Mouse (Mus musculus): ENCODE data around the gene Phf5a. TPM values are rescaled to one million over a fixed set of nuclear protein-coding genes. Genes with fewer than 3 reads are reported as not detected.
"Not testable (repeated sequence)": the region's sequence is repeated elsewhere in the genome, so short reads cannot be mapped to it uniquely, and the experiment has no call there.

The Phf5a gene
- 132 and 139 TPM in 2 replicates for polyA plus RNA-seq (2015; fragmentation: Nextera tagmentation; extraction: Ambion mirVana)

DNA sequence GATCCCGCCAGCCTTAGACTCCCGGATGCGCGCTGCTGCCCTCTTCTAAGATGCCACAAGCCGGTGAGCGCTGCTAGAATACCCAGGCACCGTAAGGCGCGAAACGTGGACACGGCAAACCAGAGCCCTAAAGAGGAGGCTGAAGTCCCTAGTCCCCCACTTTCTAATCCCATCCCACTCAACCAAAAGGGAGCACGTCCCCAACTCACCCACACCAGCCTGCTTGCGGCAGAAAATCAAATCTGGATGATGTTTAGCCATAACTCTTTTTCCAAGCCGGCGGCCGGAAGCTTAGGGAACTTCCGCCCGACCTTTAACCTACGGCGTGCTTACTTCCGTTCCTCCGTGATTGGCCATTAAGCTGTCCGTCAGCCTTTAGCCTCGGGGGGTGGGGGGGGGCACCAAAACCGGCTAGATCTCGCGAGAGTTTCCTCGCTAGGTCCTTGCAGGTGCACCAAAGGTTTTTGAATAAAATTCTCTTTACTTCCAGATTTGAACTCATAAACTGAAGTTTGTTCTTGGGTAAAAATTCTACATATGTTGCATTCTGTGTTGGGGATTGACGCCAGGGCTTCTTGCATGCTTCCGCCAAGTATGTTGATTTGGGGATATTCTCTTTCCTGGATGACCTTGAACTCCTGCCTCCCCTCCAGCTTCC is at the start of gene Phf5a:
TSS of gene Phf5a (minus strand) at position 308 of the 658 bp plus-strand sequence.
- peak within 1 kb of the TSS; percentile 87 for H3K4me2 ChIP-seq
- peak within 1 kb of the TSS; percentile 95 for H3K27ac ChIP-seq
- H3K4me1 ChIP-seq (replicated peaks): peaks cover 60% of the 10 kb centered on the region
- DNase-seq (peak; percentile 72), ATAC-seq (ENCODE audit: low read depth) (peak; percentile 80)
- H3K4me3 ChIP-seq (replicated peaks): peak within 1 kb of the TSS; percentile 94
- peak within 1 kb of the TSS; percentile 88 for H3K9ac ChIP-seq
- H3K9me3 ChIP-seq (replicated peaks): no peaks in the 10 kb centered on the region
- under 1% methylated on average over 30 of the region's 30 CpGs for WGBS (ENCODE audit: insufficient replicate concordance)
- H3K36me3 ChIP-seq: peaks cover 42% of the 10 kb centered on the region
- H3K27me3 ChIP-seq: no peaks in the 10 kb centered on the region

DNA sequence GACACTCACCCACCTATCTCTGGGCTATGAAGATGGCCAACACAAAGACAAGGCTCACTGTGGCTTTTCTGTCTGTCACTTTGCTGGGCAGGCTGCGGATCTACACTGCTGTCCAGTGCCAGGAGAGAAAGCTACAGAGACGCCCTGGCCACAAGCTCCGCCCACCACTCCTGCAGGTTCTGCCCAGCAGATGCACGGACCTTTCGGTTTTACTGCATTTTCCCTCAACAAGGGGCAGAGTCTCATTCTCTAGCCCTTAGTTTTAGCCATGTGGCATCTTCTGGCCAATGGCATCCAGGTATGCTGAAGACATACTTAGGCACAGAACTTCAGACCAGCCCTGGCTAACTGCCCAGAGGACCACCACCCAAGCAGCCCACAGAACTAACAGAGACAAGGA is 49.5 kb upstream of the Phf5a start:
- Histone ChIP-seq H3K4me3 (replicated peaks) (no peak overlapping the region), H3K27me3 (no peaks in the 10 kb centered on the region), H3K4me1 (replicated peaks) (peaks cover 36% of the 10 kb centered on the region), H3K9me3 (replicated peaks) (no peaks in the 10 kb centered on the region), H3K9ac (no peak overlapping the region), H3K27ac (no peak overlapping the region), H3K36me3 (peaks cover 68% of the 10 kb centered on the region), H3K4me2 (no peak overlapping the region)
- DNase-seq (no peak), ATAC-seq (ENCODE audit: low read depth) (no peak)
- WGBS (ENCODE audit: insufficient replicate concordance): 69% methylated on average over 5 of the region's 5 CpGs

DNA sequence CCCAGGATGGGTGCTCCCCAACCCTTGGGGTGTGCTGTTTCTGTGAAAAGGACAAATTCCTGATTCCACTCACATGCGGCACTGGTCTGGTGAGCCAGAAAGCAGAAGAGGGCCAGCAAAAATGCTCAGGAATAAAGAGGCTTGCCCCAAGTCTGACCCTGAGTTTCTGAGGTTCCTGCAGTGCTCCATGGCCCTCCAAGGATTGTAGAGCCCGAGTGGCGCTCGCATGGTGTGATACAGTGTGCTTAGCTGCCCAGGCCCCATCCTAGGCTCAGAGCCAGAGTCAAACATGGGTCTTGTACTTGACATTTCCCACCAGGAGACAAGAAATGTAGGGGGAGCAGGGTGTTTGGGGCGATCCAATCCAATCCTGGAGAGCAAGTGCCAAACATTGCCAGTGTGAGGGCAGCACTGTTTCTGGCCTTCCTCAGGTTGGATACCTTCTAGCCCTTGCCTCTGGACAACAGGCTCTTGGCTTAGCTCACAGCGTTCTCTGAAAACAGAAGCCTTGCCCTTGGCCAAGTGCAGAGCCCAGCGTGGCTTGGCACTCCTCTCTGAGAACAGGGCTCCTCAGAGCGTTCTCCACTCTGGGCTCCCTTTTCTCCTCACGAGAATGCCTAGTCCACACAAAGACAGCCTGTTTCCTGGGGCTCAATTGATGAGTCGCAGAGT is 49.0 kb upstream of the Phf5a start:
- Histone ChIP-seq H3K4me1 (replicated peaks) (peaks cover 34% of the 10 kb centered on the region), H3K4me2 (no peak overlapping the region), H3K9ac (no peak overlapping the region), H3K27ac (no peak overlapping the region), H3K4me3 (replicated peaks) (no peak overlapping the region), H3K27me3 (no peaks in the 10 kb centered on the region), H3K36me3 (peaks cover 74% of the 10 kb centered on the region), H3K9me3 (replicated peaks) (no peaks in the 10 kb centered on the region)
- DNase-seq (no peak), ATAC-seq (ENCODE audit: low read depth) (no peak)
- WGBS (ENCODE audit: insufficient replicate concordance): 84% methylated on average over 10 of the region's 10 CpGs

DNA sequence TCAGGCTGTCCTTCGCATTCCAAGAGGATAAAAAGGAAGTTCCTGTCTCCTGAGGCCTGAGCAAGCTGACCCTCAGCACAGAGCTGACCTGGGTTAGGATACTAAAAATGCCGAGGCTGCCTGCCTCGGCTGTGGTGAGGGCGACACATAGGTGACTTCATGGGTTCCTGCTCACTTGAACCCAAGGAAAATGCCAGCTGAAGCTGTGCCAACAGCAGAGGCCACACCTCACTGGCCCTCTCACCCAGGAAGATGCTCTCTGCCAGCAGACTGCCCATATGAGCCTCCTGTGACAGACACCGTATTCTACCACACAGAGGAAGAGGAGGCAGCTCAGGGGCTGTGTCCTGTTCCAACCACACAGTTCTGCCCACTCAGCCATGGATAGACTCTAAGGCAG is 47.4 kb upstream of the Phf5a start:
- Histone ChIP-seq H3K9me3 (replicated peaks) (no peaks in the 10 kb centered on the region), H3K4me1 (replicated peaks) (peaks cover 34% of the 10 kb centered on the region), H3K4me3 (replicated peaks) (no peak overlapping the region), H3K9ac (no peak overlapping the region), H3K36me3 (peaks cover 90% of the 10 kb centered on the region), H3K27me3 (no peaks in the 10 kb centered on the region), H3K4me2 (no peak overlapping the region), H3K27ac (no peak overlapping the region)
- 85% methylated on average over 5 of the region's 5 CpGs for WGBS (ENCODE audit: insufficient replicate concordance)
- ATAC-seq (ENCODE audit: low read depth) (no peak), DNase-seq (no peak)

DNA sequence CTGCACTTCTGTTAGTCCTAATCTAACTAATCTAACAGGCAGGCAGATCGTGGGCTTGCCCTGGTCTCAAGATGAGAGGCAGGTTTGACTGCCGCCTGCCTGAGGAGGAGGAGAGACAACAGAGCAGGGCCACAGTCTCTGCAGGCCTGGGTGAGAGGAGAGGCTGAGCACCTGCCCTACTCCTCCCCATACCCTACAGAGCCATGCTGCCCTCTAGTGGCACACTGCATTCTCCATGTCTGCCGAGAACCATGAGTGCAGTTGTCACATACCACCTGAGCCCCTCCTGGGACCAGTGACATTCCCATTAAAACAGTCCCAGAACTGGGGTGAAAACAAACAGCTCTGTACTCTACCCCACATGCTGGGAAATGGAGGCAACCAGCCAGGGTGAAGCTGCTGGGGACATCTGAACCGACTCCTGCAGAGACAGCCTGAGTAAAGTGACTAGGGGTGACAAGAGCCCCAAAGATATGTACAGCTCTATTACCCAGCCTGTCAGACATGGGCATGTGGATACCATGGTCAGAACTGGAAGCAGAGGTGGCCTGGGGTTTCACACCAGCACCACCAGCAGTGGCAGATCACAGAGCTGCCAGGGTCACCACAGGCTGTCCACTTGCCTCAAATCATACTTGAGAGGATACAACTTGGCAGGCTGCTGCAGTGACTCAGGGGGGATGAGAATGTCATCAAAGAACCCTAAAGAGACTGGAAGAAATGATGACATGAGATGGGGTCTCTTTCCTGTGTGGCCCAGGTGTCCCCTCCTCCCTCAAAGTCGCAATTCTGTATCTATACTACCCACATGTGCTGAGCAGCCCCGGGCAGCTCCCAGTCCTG is 46.1 kb upstream of the Phf5a start:
- Histone ChIP-seq H3K36me3 (peaks cover 91% of the 10 kb centered on the region), H3K9me3 (replicated peaks) (no peaks in the 10 kb centered on the region), H3K27me3 (no peaks in the 10 kb centered on the region), H3K27ac (0 out of 2 replicates have a peak overlapping the region, but pooled peaks have one; percentile 25), H3K9ac (no peak overlapping the region), H3K4me2 (no peak overlapping the region), H3K4me3 (replicated peaks) (no peak overlapping the region), H3K4me1 (replicated peaks) (peaks cover 30% of the 10 kb centered on the region)
- ATAC-seq (ENCODE audit: low read depth) (peak; percentile 53), DNase-seq (peak; percentile 62)
- WGBS (ENCODE audit: insufficient replicate concordance): 59% methylated on average over 6 of the region's 6 CpGs

- DNase-seq: no peak
- H3K4me2 ChIP-seq: no peak overlapping the region
- ATAC-seq (ENCODE audit: low read depth): no peak
- 89% methylated on average over 12 of the region's 12 CpGs for WGBS (ENCODE audit: insufficient replicate concordance)
- H3K4me1 ChIP-seq (replicated peaks): peaks cover 35% of the 10 kb centered on the region
- H3K27me3 ChIP-seq: no peaks in the 10 kb centered on the region
- no peaks in the 10 kb centered on the region for H3K9me3 ChIP-seq (replicated peaks)
- peaks cover 93% of the 10 kb centered on the region for H3K36me3 ChIP-seq
- H3K9ac ChIP-seq: no peak overlapping the region
- H3K4me3 ChIP-seq (replicated peaks): no peak overlapping the region
- peak overlapping the region; percentile 25; the same call in 1 of the 2 replicates for H3K27ac ChIP-seq
These were observed 45.5 kb upstream of the Phf5a start for GRCm38 (mm10) chr15:81917201-81917600.

DNA sequence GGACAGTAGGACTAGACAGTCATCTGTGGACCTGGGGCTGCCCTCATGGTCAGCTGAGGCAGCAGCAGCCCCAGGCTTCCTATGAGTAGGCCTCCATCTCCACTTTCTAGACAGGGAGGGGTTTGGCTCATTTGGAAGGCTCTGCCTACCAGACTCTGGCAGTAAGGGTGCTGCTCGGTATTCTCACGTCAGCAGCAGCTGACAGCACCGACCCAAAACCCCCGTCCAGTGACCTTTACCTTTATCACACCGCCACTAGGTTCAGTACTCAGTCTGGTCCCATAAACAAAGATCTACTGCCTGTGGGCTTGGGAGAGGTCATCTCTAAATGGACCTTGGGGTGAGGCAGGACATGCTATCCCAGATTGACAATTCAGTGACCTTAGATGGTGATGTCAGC is 44.0 kb upstream of the Phf5a start:
- Histone ChIP-seq H3K27me3 (no peaks in the 10 kb centered on the region), H3K27ac (peak overlapping the region; percentile 63; the same call in 1 of the 2 replicates), H3K9ac (0 out of 2 replicates have a peak overlapping the region, but pooled peaks have one; percentile 5), H3K4me3 (replicated peaks) (no peak overlapping the region), H3K4me1 (replicated peaks) (peaks cover 30% of the 10 kb centered on the region), H3K4me2 (no peak overlapping the region), H3K9me3 (replicated peaks) (no peaks in the 10 kb centered on the region), H3K36me3 (peaks cover 95% of the 10 kb centered on the region)
- 77% methylated on average over 5 of the region's 5 CpGs for WGBS (ENCODE audit: insufficient replicate concordance)
- DNase-seq: no peak
- ATAC-seq (ENCODE audit: low read depth): no peak

- ATAC-seq (ENCODE audit: low read depth) (peak; percentile 53), DNase-seq (peak; percentile 32)
- Histone ChIP-seq H3K36me3 (peaks cover 98% of the 10 kb centered on the region), H3K4me2 (no peak overlapping the region), H3K9me3 (replicated peaks) (no peaks in the 10 kb centered on the region), H3K27ac (peak overlapping the region; percentile 63), H3K4me1 (replicated peaks) (peaks cover 30% of the 10 kb centered on the region), H3K27me3 (no peaks in the 10 kb centered on the region), H3K9ac (no peak overlapping the region), H3K4me3 (replicated peaks) (no peak overlapping the region)
- WGBS (ENCODE audit: insufficient replicate concordance): 46% methylated on average over 5 of the region's 5 CpGs
These were observed 43.0 kb upstream of the Phf5a start for GRCm38 (mm10) chr15:81914668-81915067.

GRCm38 (mm10) chr15:81912498-81912897 is 40.8 kb upstream of the Phf5a start:
- Histone ChIP-seq H3K9me3 (replicated peaks) (no peaks in the 10 kb centered on the region), H3K4me3 (replicated peaks) (no peak overlapping the region), H3K36me3 (peaks cover 94% of the 10 kb centered on the region), H3K4me1 (replicated peaks) (peaks cover 30% of the 10 kb centered on the region), H3K27ac (no peak overlapping the region), H3K4me2 (no peak overlapping the region), H3K27me3 (no peaks in the 10 kb centered on the region), H3K9ac (no peak overlapping the region)
- DNase-seq: no peak
- no peak for ATAC-seq (ENCODE audit: low read depth)
- WGBS (ENCODE audit: insufficient replicate concordance): 79% methylated on average over 2 of the region's 2 CpGs

GRCm38 (mm10) chr15:81908767-81909166 is 37.1 kb upstream of the Phf5a start:
- H3K9me3 ChIP-seq (replicated peaks); ATAC-seq (ENCODE audit: low read depth); H3K27me3 ChIP-seq; H3K27ac ChIP-seq; H3K4me1 ChIP-seq (replicated peaks); DNase-seq; H3K4me2 ChIP-seq; H3K4me3 ChIP-seq (replicated peaks); H3K9ac ChIP-seq: not testable (repeated sequence)
- H3K36me3 ChIP-seq: peaks cover 92% of the 10 kb centered on the region
- WGBS (ENCODE audit: insufficient replicate concordance): 72% methylated on average over 4 of the region's 4 CpGs

DNA sequence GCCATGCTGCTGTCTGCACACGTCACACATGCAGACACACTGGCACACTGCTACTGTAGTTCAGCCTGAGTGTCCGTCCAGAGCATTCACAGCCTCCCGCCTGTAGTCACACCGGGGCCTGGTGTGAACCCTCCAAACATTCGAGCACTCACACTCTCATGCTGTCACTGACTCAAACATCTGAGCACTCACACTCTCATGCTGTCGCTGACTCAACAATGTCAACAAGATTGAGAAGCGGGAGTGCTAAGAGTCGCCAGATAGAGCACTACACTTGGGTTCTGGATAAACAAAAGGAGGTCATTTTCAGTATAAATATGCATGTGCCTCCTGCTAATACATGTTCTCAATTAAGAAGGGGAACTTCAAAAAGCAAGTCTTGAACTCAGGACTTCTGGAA is 36.2 kb upstream of the Phf5a start:
- DNase-seq (no peak), ATAC-seq (ENCODE audit: low read depth) (no peak)
- Histone ChIP-seq H3K4me2 (no peak overlapping the region), H3K36me3 (peaks cover 92% of the 10 kb centered on the region), H3K9ac (no peak overlapping the region), H3K9me3 (replicated peaks) (no peaks in the 10 kb centered on the region), H3K27ac (no peak overlapping the region), H3K27me3 (no peaks in the 10 kb centered on the region), H3K4me1 (replicated peaks) (0 out of 2 replicates have a peak, but pooled peaks cover 5% of the 10 kb centered on the region), H3K4me3 (replicated peaks) (no peak overlapping the region)
- 87% methylated on average over 8 of the region's 8 CpGs for WGBS (ENCODE audit: insufficient replicate concordance)

All from liver, embryonic 13.5 days (tissue).